Mouse (Mus musculus): ENCODE measurements around the gene Cdc42bpb. TPM values are rescaled to one million over a fixed set of nuclear protein-coding genes. Genes with fewer than 3 reads are reported as not detected.

Cdc42bpb gene
- total and polyA plus RNA-seq, 2 experiments, result 19.5 to 122 TPM

DNA sequence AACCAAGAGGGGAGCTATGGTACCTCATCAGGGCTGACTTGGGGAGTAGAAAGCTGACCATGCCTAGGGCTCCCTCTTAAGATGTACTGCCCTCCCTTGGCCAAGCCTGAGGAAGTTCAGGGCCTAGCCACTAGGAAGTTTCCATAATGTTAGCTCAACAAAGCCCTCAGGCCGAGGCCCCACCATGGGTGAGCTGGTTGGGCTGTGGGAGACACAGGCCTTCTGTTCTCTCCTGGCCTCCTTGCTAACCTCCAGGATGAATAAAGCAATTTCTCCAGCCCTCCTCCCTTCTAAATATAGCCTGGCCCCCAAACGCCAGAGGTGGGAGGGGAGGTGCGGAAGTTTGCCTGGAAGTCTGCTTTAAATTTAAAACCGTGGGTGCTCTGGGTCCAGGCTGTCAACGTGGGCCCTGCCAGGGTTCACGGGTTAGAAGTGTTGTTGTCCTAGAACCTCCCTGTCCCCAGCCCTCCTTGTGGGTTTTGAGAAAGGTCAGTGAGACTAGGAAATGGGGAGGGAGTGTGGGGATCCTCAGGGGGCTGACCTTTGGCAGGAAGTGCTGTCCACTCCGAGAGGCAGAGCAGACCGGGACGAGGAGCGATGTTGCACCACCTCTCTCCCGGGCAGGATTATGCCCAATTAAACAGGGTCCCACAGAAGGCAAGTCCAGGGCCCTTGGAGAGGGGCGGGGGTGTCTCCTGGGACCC, 35.2 kb upstream of the Cdc42bpb start:
- Histone ChIP-seq H3K9ac (ENCODE audit: low read depth, low read length) (no peak overlapping the region), H3K79me2 (ENCODE audit: control insufficient read depth, insufficient read depth, low read length) (no peaks in the 10 kb centered on the region), H3K27ac (replicated peaks; ENCODE audit: insufficient read depth, low read depth, low read length) (no peak overlapping the region), H3K4me3 (ENCODE audit: insufficient read depth, low read depth, low read length) (no peak overlapping the region), H3K36me3 (ENCODE audit: control insufficient read depth, insufficient read depth, low read length) (no peaks in the 10 kb centered on the region), H3K4me1 (ENCODE audit: control insufficient read depth, insufficient read depth, low read length) (peaks cover 3% of the 10 kb centered on the region; the same call in 1 of the 2 replicates), H3K27me3 (ENCODE audit: control insufficient read depth, insufficient read depth, low read length) (no peaks in the 10 kb centered on the region)
- DNase-seq (ENCODE audit: extremely low read depth, low read depth, low spot score), result no peak
- WGBS, result 64% methylated on average over 12 of the region's 12 CpGs
- TF ChIP-seq POLR2A (IDR thresholded peaks at IDR 0.05; ENCODE audit: extremely low read depth, insufficient read depth, low read length) (no peak), CTCF (IDR thresholded peaks at IDR 0.05; ENCODE audit: low read depth, low read length) (no peak)

DNA sequence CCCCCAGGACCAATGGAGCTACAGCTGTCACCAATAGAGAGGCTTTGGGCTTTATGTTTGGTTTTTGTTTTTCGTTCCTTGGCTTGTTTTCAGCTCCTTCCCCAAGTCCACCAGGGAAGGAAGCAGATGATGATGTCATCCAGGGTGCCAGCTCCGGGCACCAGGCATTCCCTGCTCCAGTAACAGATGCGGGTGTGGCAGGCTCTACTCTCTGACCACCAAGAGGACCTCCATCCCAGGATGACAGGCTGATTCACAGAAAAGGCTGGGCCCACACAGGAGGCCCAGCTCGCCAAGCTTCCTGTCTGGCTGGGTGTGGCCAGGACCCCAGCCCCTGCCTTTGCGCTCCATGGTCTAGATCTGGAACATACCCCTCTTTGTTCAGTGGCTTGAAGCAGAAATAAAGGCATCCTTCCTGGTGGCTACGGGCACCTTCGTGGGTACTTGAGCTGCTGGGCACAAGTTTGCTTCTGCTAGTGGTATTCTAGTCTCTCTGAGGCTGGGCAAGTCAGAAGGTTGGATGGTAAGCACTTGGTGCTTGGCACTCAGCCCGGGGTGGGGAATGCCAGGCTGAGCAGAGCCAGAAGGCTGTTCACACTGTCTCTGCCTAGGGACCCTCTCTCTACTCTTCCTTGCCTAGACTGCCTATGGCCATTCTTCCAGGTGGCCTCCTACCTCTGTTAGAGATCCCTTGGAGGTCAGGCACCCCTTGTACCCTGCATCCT, 34.3 kb upstream of the Cdc42bpb start:
- no peak for DNase-seq (ENCODE audit: extremely low read depth, low read depth, low spot score)
- Histone ChIP-seq H3K79me2 (ENCODE audit: control insufficient read depth, insufficient read depth, low read length) (no peaks in the 10 kb centered on the region), H3K4me3 (ENCODE audit: insufficient read depth, low read depth, low read length) (no peak overlapping the region), H3K36me3 (ENCODE audit: control insufficient read depth, insufficient read depth, low read length) (no peaks in the 10 kb centered on the region), H3K27me3 (ENCODE audit: control insufficient read depth, insufficient read depth, low read length) (peaks cover 3% of the 10 kb centered on the region), H3K4me1 (ENCODE audit: control insufficient read depth, insufficient read depth, low read length) (peaks cover under 1% of the 10 kb centered on the region; the same call in 1 of the 2 replicates), H3K9ac (ENCODE audit: low read depth, low read length) (no peak overlapping the region), H3K27ac (replicated peaks; ENCODE audit: insufficient read depth, low read depth, low read length) (no peak overlapping the region)
- 92% methylated on average over 8 of the region's 8 CpGs for WGBS
- TF ChIP-seq CTCF (IDR thresholded peaks at IDR 0.05; ENCODE audit: low read depth, low read length), result no peak

- WGBS, result 77% methylated on average over 5 of the region's 5 CpGs
- DNase-seq (ENCODE audit: extremely low read depth, low read depth, low spot score), result no peak
- TF ChIP-seq POLR2A (IDR thresholded peaks at IDR 0.05; ENCODE audit: extremely low read depth, insufficient read depth, low read length), result no peak
- no peak for TF ChIP-seq CTCF (IDR thresholded peaks at IDR 0.05; ENCODE audit: low read depth, low read length)
- Histone ChIP-seq H3K36me3 (ENCODE audit: control insufficient read depth, insufficient read depth, low read length) (no peaks in the 10 kb centered on the region), H3K4me3 (ENCODE audit: insufficient read depth, low read depth, low read length) (no peak overlapping the region), H3K79me2 (ENCODE audit: control insufficient read depth, insufficient read depth, low read length) (no peaks in the 10 kb centered on the region), H3K4me1 (ENCODE audit: control insufficient read depth, insufficient read depth, low read length) (no peaks in the 10 kb centered on the region), H3K27me3 (ENCODE audit: control insufficient read depth, insufficient read depth, low read length) (peaks cover 6% of the 10 kb centered on the region), H3K27ac (replicated peaks; ENCODE audit: insufficient read depth, low read depth, low read length) (no peak overlapping the region), H3K9ac (ENCODE audit: low read depth, low read length) (no peak overlapping the region)
Observed at GRCm38 (mm10) chr12:111409583-111409982, 32.1 kb upstream of the Cdc42bpb start.

- peaks cover 6% of the 10 kb centered on the region for H3K27me3 ChIP-seq (ENCODE audit: control insufficient read depth, insufficient read depth, low read length)
- H3K36me3 ChIP-seq (ENCODE audit: control insufficient read depth, insufficient read depth, low read length), result no peaks in the 10 kb centered on the region
- no peak within 1 kb of the TSS for H3K9ac ChIP-seq (ENCODE audit: low read depth, low read length)
- H3K27ac ChIP-seq (replicated peaks; ENCODE audit: insufficient read depth, low read depth, low read length), result no peak within 1 kb of the TSS
- H3K79me2 ChIP-seq (ENCODE audit: control insufficient read depth, insufficient read depth, low read length), result no peaks in the 10 kb centered on the region
- WGBS, result 12% methylated on average over 24 of the region's 24 CpGs
- TF ChIP-seq CTCF (IDR thresholded peaks at IDR 0.05; ENCODE audit: low read depth, low read length) (no peak), POLR2A (IDR thresholded peaks at IDR 0.05; ENCODE audit: extremely low read depth, insufficient read depth, low read length) (no peak)
- no peak for DNase-seq (ENCODE audit: extremely low read depth, low read depth, low spot score)
- no peaks in the 10 kb centered on the region for H3K4me1 ChIP-seq (ENCODE audit: control insufficient read depth, insufficient read depth, low read length)
- no peak within 1 kb of the TSS for H3K4me3 ChIP-seq (ENCODE audit: insufficient read depth, low read depth, low read length)
Observed at GRCm38 (mm10) chr12:111406622-111407021, 29.1 kb upstream of the Cdc42bpb start, which contains the start of gene Lbhd2. Gene Lbhd2 (plus strand): TSS chr12:111406809.

GRCm38 (mm10) chr12:111404880-111405279, 27.4 kb upstream of the Cdc42bpb start:
- DNase-seq (ENCODE audit: extremely low read depth, low read depth, low spot score), result no peak
- H3K79me2 ChIP-seq (ENCODE audit: control insufficient read depth, insufficient read depth, low read length), result no peaks in the 10 kb centered on the region
- WGBS, result 77% methylated on average over 10 of the region's 10 CpGs
- no peak for TF ChIP-seq CTCF (IDR thresholded peaks at IDR 0.05; ENCODE audit: low read depth, low read length)
- no peak for TF ChIP-seq POLR2A (IDR thresholded peaks at IDR 0.05; ENCODE audit: extremely low read depth, insufficient read depth, low read length)
- H3K4me3 ChIP-seq (ENCODE audit: insufficient read depth, low read depth, low read length), result no peak overlapping the region
- no peaks in the 10 kb centered on the region for H3K36me3 ChIP-seq (ENCODE audit: control insufficient read depth, insufficient read depth, low read length)
- no peak overlapping the region for H3K27ac ChIP-seq (replicated peaks; ENCODE audit: insufficient read depth, low read depth, low read length)
- H3K9ac ChIP-seq (ENCODE audit: low read depth, low read length), result no peak overlapping the region
- peaks cover 6% of the 10 kb centered on the region for H3K27me3 ChIP-seq (ENCODE audit: control insufficient read depth, insufficient read depth, low read length)
- no peaks in the 10 kb centered on the region for H3K4me1 ChIP-seq (ENCODE audit: control insufficient read depth, insufficient read depth, low read length)

Measured in liver, adult 2 months (tissue).